Mouse (Mus musculus): ENCODE measurements around the gene Olfr362. TPM values are rescaled to one million over a fixed set of nuclear protein-coding genes. Genes with fewer than 3 reads are reported as not detected.
"Not testable (repeated sequence)": the region's sequence is repeated elsewhere in the genome, so short reads cannot be mapped to it uniquely, and the experiment has no call there.

The Olfr362 gene
- total RNA-seq (2021) = not detected

DNA sequence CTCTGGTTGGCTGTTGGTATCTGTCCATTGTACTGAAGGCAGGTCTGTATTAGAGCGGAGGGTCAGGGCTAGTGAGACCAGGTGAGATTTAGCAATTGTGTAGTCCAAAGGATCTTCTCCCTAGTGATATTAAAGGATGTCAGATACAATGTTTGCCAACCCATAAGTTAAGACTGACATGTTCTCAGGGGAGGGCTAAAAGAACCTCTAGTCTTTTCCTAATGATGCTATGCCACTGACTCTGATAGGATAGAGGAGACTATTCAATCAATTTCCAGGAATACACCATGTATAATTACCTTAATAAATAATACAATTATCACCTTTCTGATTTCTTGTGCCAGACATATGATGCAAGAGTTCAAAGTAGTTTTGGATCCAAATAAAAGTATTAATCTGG lies at the start of gene Olfr362:
Olfr362 (minus strand) TSS at position 101 of the 400 bp plus-strand sequence.
- intact Hi-C loops (cut with DNase I) = no loop called here
- DNase-seq (ENCODE audit: low spot score) = no peak

DNA sequence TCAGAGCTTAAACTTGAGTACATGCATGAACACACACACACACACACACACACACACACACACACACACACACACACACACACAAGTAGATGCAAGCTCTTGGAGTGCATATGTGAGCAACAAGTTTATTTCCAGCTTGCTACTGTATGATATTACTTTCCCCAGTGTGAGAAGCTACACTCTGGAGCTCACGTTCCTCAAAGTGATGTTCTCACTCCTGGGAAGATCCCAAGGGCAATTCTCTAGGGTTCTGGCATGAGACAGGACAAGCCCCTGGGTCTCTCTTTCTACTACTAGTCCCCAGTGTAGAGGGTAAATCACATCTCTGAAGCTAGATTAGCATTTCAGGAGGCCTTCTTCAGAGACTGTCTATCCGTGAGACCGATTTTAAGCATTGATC lies 21.3 kb upstream of the Olfr362 start, which contains the start of gene Olfr364-ps1:
Olfr364-ps1 (plus strand) TSS at position 301 of the 400 bp plus-strand sequence.
- intact Hi-C loops (cut with DNase I) = no loop called here
- no peak for DNase-seq (ENCODE audit: low spot score)

DNA sequence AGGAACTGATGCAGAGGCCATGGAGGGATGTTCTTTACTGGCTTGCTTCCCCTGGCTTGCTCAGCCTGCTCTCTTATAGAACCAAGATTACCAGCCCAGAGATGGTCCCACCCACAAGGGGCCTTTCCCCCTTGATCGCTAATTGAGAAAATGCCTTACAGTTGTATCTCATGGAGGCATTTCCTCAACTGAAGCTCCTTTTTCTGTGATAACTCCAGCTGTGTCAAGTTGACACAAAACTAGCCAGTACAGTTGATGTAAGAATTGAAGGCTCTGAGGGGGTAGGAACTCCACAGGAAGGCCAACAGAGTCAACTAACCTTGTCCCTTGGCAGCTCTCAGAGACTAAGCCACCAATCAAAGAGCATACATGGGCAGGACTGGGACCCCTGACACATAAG lies 28.5 kb downstream of the Olfr362 start, which contains the start of gene Olfr361:
Olfr361 (minus strand) TSS at position 101 of the 400 bp plus-strand sequence.
- intact Hi-C loops (cut with DNase I) = not testable (repeated sequence)

DNA sequence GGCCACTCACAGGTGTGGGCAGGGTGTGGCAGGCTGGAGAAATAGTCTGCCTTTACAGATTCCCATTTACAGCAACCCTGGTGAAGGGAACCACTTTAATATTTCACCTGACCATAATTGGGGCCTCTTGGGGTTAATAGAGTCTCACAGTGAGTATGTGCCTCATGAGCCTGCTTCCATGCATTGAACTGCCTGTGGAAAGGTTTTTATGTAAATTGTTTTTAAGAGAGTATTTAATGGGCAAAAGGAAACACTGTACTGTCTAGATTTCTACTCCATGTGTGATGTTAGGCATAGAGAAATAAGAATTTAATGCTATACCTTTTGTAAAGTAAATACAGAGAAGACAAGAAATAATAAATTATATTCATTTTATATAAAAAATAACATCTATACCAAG lies 52.3 kb downstream of the Olfr362 start, which contains the start of gene Olfr360:
Olfr360 (plus strand) TSS at position 301 of the 400 bp plus-strand sequence.
- intact Hi-C loops (cut with DNase I) = no loop called here
- no peak for DNase-seq (ENCODE audit: low spot score)

More for the DNA sequence above, 28.5 kb downstream of the Olfr362 start, which contains the start of gene Olfr361:
- DNase-seq (ENCODE audit: low spot score) = not testable (repeated sequence)

Other genes with a start within 250 kb of the Olfr362 start
- gene Olfr352, start 249.4 kb downstream of the Olfr362 start, total RNA-seq (2021) = not detected
- gene Olfr353, start 225.0 kb downstream of the Olfr362 start, total RNA-seq (2021) = not detected
- not detected for gene Olfr354, start 212.2 kb downstream of the Olfr362 start, total RNA-seq (2021)
- gene Olfr355, start 189.0 kb downstream of the Olfr362 start, total RNA-seq (2021) = not detected
- not detected for gene Olfr356, start 180.8 kb downstream of the Olfr362 start, total RNA-seq (2021)
- not detected for gene Olfr357, start 124.1 kb downstream of the Olfr362 start, total RNA-seq (2021)
- not detected for gene Olfr358, start 108.6 kb downstream of the Olfr362 start, total RNA-seq (2021)
- gene Olfr360, start 52.2 kb downstream of the Olfr362 start, total RNA-seq (2021) = not detected
- not detected for gene Olfr361, start 28.6 kb downstream of the Olfr362 start, total RNA-seq (2021)
- gene Olfr364-ps1, start 21.4 kb upstream of the Olfr362 start, total RNA-seq (2021) = not detected
- gene Olfr365, start 70.3 kb upstream of the Olfr362 start, total RNA-seq (2021) = not detected
- not detected for gene Olfr366, start 93.7 kb upstream of the Olfr362 start, total RNA-seq (2021)
- not detected for gene Olfr368, start 208.6 kb upstream of the Olfr362 start, total RNA-seq (2021)
- 10 to 100 TPM; 22.4 to 25.9 TPM for gene Pdcl, start 241.4 kb upstream of the Olfr362 start, total RNA-seq (2021)

Measured in heart, postnatal 25 days (tissue).